Mouse (Mus musculus) heart, embryonic 16.5 days (tissue): ENCODE measurements around the gene Phlda3. TPM values are rescaled to one million over a fixed set of nuclear protein-coding genes. Genes with fewer than 3 reads are reported as not detected.

Experiments used
- ATAC-seq: fragments of 200-750 bp; cut with Nextera tagmentation; replicated peaks from 2 replicates; pipeline ENCODE4 v1.8.0; 2017; ENCODE audit warnings: moderate number of reproducible peaks; ENCODE audit not compliant: insufficient read depth, low FRiP score; ENCODE audit errors: extremely low read depth
- H3K27ac ChIP-seq: fragments of 300-500 bp; sonication (generic); 2 replicates; pipeline ENCODE4 v1.5.1; 2014; ENCODE audit warnings: mild to moderate bottlenecking, low read length, control low read depth, moderate library complexity
- H3K27me3 ChIP-seq: fragments of 300-500 bp; sonication (generic); 2 replicates; pipeline ENCODE4 v1.6.1; 2014; ENCODE audit warnings: low read length, mixed read lengths; ENCODE audit not compliant: control insufficient read depth, insufficient read depth
- H3K36me3 ChIP-seq: fragments of 300-500 bp; sonication (generic); 2 replicates; pipeline ENCODE4 v1.6.1; 2014; ENCODE audit not compliant: control insufficient read depth, insufficient read depth
- H3K4me1 ChIP-seq: fragments of 300-500 bp; sonication (generic); 2 replicates; pipeline ENCODE4 v1.6.1; 2014; ENCODE audit warnings: low read length, mixed read lengths; ENCODE audit not compliant: control insufficient read depth, insufficient read depth
- H3K4me2 ChIP-seq: fragments of 300-500 bp; sonication (generic); 2 replicates; pipeline ENCODE4 v1.6.1; 2014; ENCODE audit warnings: low read depth, mild to moderate bottlenecking, control low read depth, low read length
- H3K4me3 ChIP-seq: fragments of 300-500 bp; sonication (generic); 2 replicates; pipeline ENCODE4 v1.5.1; 2014; ENCODE audit warnings: mild to moderate bottlenecking, control low read depth, low read length
- H3K9ac ChIP-seq: fragments of 300-500 bp; sonication (generic); 2 replicates; pipeline ENCODE4 v1.6.1; 2014; ENCODE audit warnings: low read length, control low read depth
- H3K9me3 ChIP-seq: fragments of 300-500 bp; sonication (generic); replicated peaks from 2 replicates; pipeline ENCODE4 v1.6.1; 2016; ENCODE audit warnings: low read length; ENCODE audit not compliant: control insufficient read depth
- WGBS: fragments of 180-500 bp; shearing (Covaris S2); extraction: QIAGEN DNeasy Blood & Tissue Kit; methylation state at CpG from one replicate; pipeline ENCODE4 v1.1.7; 2014; 5-methylcytosine and 5-hydroxymethylcytosine counted together
- polyA plus RNA-seq: library from polyadenylated mRNA; unstranded; fragments of >200 nt; fragmentation: Nextera tagmentation; extraction: Ambion mirVana; gene quantifications from 2 replicates; pipeline ENCODE4 v1.2.1, GENCODE M21; 2015

The Phlda3 gene
- polyA plus RNA-seq, 1 experiment from 2014 or later = 77.1 TPM

DNA sequence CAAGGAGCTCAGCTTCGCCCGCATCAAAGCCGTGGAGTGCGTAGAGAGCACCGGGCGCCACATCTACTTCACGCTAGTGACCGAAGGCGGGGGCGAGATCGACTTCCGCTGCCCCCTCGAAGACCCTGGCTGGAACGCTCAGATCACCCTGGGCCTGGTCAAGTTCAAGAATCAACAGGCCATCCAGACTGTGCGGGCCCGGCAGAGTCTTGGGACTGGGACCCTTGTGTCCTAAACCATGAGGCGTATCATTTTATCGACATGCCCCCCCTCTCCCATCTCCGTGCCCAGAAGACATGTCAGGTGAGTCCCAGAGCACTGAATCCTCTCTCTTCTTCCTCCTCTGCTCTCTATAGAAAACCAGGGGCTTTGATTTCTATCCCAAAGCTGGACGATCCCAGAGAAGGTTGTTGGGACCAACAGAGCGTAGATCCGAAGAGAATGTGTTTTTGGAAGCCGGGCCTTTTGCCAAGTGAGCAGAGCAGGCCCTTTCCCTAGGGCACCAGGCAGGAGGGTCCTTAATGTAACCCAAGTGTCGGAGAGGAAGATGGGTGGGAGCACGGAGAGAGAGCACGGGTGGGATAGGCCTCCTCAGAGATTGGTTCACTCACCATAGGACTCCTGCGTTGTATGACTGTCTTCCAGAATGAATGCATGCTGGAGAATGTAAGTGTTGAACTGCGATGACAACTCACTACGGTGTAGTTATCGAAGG, 830 bp downstream of the Phlda3 start:
- ATAC-seq = no peak
- peaks cover 64% of the 10 kb centered on the region for H3K4me1 ChIP-seq
- H3K27ac ChIP-seq = peak overlapping the region; percentile 94
- WGBS = 7% methylated on average over 30 of the region's 30 CpGs
- H3K9me3 ChIP-seq = no peaks in the 10 kb centered on the region
- peak overlapping the region; percentile 95 for H3K4me2 ChIP-seq
- H3K27me3 ChIP-seq = no peaks in the 10 kb centered on the region
- peak overlapping the region; percentile 92 for H3K4me3 ChIP-seq
- peak overlapping the region; percentile 99 for H3K9ac ChIP-seq
- H3K36me3 ChIP-seq = peaks cover 16% of the 10 kb centered on the region

DNA sequence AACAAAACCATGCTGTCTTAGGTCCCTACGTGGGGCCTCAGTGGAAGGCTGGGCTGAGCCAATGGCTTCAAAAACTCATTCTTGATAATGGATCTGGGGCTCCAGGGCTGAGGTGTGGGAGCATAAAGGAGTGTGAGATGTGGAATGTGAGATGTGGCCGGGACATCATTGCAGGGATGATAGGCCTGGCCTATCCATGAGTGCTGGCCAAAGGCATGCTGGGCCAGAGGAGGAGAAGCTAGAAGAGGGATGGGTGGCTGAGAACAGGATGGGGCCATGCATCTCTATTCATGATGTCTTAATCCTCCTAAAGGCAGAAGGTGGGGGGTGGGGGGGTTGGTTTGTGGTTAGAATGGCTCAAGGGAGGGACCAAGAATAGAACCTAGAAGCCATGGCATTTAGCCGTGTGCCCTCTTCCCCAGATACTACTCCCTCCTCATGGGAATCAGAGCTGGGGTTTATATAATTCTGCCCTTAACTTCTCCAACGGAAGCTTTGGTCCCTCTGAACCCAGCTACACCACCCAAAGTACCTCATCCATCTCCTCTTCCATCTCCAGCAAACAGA, 1.5 kb downstream of the Phlda3 start:
- peaks cover 16% of the 10 kb centered on the region for H3K36me3 ChIP-seq
- peaks cover 64% of the 10 kb centered on the region for H3K4me1 ChIP-seq

DNA sequence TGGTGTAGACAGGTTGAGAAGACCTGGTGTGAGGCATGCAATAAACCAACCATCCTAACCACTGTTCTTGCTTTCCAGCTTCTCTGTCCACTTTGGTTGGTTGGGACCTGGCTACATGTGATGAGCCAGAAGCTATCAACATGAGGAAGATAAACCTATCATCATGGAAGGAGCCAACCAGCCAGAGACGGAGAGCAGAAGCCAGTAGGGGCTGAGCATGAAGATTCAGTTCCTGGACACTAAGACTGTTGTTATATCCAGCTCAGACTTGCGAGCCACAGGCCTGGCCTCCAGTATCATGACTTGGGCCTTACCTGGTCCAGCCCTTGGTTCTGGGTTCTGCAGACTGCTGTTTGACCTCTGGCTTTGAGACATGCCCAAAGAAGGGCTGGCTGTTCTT, 2.5 kb downstream of the Phlda3 start:
- peaks cover 64% of the 10 kb centered on the region for H3K4me1 ChIP-seq
- no peaks in the 10 kb centered on the region for H3K9me3 ChIP-seq
- H3K36me3 ChIP-seq = peaks cover 16% of the 10 kb centered on the region
- H3K27ac ChIP-seq = no peak overlapping the region
- no peaks in the 10 kb centered on the region for H3K27me3 ChIP-seq
- peak overlapping the region; percentile 95 for H3K4me2 ChIP-seq
- peak overlapping the region; percentile 92 for H3K4me3 ChIP-seq
- no peak for ATAC-seq
- 70% methylated on average over 2 of the region's 2 CpGs for WGBS
- H3K9ac ChIP-seq = no peak overlapping the region

More for the DNA sequence above, 1.5 kb downstream of the Phlda3 start:
- 29% methylated on average over 4 of the region's 4 CpGs for WGBS
- ATAC-seq = no peak
- H3K27ac ChIP-seq = peak overlapping the region; percentile 94
- H3K4me3 ChIP-seq = peak overlapping the region; percentile 92
- peak overlapping the region; percentile 95 for H3K4me2 ChIP-seq
- peak overlapping the region; percentile 99 for H3K9ac ChIP-seq
- no peaks in the 10 kb centered on the region for H3K9me3 ChIP-seq
- H3K27me3 ChIP-seq = no peaks in the 10 kb centered on the region

DNA sequence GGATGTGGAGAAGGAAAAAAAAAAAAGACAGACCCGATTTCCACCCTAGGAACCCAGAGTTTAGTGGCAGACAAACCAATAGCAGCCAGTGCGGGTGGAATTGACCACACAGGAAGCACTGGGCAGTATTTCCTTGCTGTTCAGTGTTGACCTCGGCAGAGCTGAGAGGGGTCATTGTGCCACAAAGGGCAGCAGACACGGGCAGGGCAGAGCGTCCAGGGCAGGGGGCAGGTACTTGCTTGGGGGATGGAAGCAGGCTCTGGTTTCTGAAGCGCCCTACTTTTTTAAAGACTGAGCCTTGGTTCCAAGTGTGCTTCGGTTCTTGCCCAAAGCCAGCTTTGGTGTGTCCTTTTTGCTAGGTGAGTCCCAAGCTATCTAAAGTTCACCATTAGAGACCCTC, 4.3 kb downstream of the Phlda3 start:
- H3K27me3 ChIP-seq = no peaks in the 10 kb centered on the region
- H3K9me3 ChIP-seq = no peaks in the 10 kb centered on the region
- peaks cover 48% of the 10 kb centered on the region for H3K4me1 ChIP-seq
- ATAC-seq = no peak
- no peak overlapping the region for H3K4me2 ChIP-seq
- H3K27ac ChIP-seq = peak overlapping the region; percentile 54
- 78% methylated on average over 7 of the region's 7 CpGs for WGBS
- no peak overlapping the region for H3K4me3 ChIP-seq
- H3K9ac ChIP-seq = 0 out of 2 replicates have a peak overlapping the region, but pooled peaks have one; percentile 34
- peaks cover 16% of the 10 kb centered on the region for H3K36me3 ChIP-seq

DNA sequence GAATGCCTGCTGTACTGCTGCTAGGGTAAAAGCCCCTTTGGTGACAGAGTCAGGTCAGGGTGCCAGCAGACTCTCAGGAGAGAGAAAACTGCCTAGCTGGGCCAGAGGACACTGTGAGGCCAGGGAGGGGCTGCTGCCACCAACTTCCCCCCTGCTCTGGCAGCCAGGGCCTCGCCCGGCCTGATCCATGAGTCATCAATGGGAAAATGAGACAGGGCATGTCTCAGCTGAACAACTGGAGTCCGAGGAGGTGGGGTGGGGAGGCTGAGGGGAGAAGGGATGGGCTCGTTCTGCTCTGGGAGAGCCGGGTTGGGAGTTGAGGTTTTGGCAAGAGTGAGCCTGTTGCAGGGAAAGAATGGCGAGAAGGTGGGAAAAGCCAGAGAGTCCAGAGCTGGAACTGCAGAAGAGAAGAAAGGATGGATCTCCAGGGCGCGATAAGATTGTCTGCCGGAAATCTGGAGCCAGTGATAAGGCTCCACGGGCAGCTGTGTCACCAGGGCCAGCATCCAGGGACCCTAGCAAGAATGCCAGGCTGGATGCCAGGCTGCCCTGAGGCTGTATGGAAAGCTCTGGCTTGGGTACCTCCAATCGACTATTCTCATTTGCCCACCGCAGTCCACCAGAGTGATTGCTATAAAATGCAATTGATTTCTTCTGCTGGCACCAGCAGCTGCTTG, 5.1 kb downstream of the Phlda3 start:
- peak; percentile 33 for ATAC-seq
- Histone ChIP-seq H3K4me3 (no peak overlapping the region), H3K4me2 (no peak overlapping the region), H3K27ac (peak overlapping the region; percentile 54), H3K9me3 (no peaks in the 10 kb centered on the region), H3K4me1 (peaks cover 43% of the 10 kb centered on the region), H3K36me3 (peaks cover 16% of the 10 kb centered on the region), H3K27me3 (no peaks in the 10 kb centered on the region), H3K9ac (peak overlapping the region; percentile 34; the same call in 1 of the 2 replicates)
- WGBS = 29% methylated on average over 12 of the region's 12 CpGs

DNA sequence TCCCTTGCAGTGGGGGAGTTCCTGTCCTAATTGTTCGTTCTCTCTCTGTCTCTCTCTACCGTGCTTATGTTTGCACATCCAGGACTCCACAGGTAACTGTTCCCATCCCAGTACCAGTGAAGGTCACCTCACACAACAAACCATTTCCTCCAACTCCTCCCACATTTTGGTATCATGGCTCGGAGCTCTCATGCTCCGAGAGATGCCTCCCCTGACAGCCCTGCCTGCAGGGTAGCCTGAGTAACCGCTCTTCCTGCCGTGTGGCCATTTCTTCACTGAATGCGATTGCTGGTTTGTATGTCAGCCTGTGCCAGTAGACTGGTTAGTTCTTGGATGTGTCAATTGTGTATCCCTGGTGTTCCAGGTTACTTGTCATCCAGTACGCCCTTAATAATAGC, 5.7 kb downstream of the Phlda3 start:
- ATAC-seq = no peak
- H3K27ac ChIP-seq = 0 out of 2 replicates have a peak overlapping the region, but pooled peaks have one; percentile 9
- no peak overlapping the region for H3K9ac ChIP-seq
- H3K4me2 ChIP-seq = no peak overlapping the region
- H3K9me3 ChIP-seq = no peaks in the 10 kb centered on the region
- 69% methylated on average over 8 of the region's 8 CpGs for WGBS
- no peak overlapping the region for H3K4me3 ChIP-seq
- H3K4me1 ChIP-seq = peaks cover 48% of the 10 kb centered on the region
- H3K27me3 ChIP-seq = no peaks in the 10 kb centered on the region
- peaks cover 16% of the 10 kb centered on the region for H3K36me3 ChIP-seq

DNA sequence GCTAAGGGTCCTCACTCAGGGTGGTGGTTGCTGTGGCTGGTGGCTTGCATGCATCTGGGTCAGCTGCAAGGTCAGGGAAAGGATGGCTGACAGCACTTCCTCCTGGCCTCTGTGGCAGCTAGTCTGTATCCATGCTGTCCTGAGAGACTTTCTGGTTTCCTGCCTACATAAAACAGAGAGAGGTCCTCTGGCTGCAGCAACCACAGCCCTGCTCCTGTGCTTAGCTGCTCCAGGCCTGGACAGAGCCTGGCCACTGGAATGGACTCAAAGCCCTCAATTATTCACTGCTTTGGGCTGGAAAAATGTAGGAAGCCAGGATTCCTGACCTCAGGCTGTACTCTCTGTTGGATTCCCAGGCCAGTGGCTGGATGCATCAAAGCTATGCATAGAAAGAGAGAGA, 10.7 kb downstream of the Phlda3 start:
- peak overlapping the region; percentile 46 for H3K27ac ChIP-seq
- ATAC-seq = no peak
- no peak overlapping the region for H3K4me2 ChIP-seq
- no peaks in the 10 kb centered on the region for H3K9me3 ChIP-seq
- no peaks in the 10 kb centered on the region for H3K36me3 ChIP-seq
- no peaks in the 10 kb centered on the region for H3K27me3 ChIP-seq
- H3K4me1 ChIP-seq = peaks cover 22% of the 10 kb centered on the region
- no peak overlapping the region for H3K4me3 ChIP-seq
- no peak overlapping the region for H3K9ac ChIP-seq

DNA sequence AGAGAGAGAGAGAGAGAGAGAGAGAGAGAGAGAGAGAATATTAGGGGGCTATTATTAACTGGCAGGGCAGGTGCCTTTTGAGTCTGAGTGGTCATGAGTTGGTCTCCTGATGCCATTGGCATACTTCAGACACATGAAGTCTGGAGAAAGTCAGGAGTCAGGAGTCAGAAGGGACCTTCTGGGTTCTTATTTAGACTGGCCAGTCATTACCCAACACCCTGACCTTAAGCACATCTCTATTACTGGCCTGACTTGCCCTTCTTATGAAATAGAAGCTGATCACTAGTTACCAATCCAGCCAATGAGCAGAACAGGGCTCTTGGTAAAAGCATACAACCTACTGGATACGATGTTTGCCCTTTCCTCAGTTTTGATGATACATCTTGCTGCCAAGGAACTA, 11.1 kb downstream of the Phlda3 start:
- no peak overlapping the region for H3K27ac ChIP-seq
- no peak overlapping the region for H3K4me2 ChIP-seq
- no peak overlapping the region for H3K9ac ChIP-seq
- no peaks in the 10 kb centered on the region for H3K9me3 ChIP-seq
- no peaks in the 10 kb centered on the region for H3K27me3 ChIP-seq
- peaks cover 22% of the 10 kb centered on the region for H3K4me1 ChIP-seq
- WGBS = 92% methylated on average over 1 of the region's 1 CpGs
- H3K4me3 ChIP-seq = no peak overlapping the region
- no peak for ATAC-seq
- H3K36me3 ChIP-seq = no peaks in the 10 kb centered on the region
